Mouse (Mus musculus): ENCODE measurements around the gene S1pr4.

S1pr4 gene

DNA sequence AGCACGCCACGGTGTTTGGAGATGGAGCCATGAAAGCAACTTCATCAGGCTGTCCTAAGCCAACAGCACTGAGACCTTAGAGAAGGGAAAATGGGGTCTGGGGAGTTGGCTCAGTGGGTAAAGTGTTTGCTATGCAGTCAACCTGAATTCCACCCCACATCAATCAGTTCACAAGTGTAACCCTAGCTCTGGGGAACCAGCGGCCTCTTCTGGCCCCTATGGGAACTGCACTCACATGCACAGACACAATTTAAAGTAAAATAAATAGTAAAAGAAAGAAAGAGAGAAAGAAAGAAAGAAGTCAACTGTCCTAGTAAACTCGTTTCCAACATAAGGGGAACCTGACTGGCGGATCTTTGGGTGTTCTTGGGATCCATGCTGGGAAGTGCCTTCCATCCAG is 13.9 kb upstream of the S1pr4 start:
- TF ChIP-seq CTCF (conservative IDR thresholded peaks at IDR 0.05; ENCODE audit: low read length), result peak; percentile 76
- TF ChIP-seq NANOG (IDR thresholded peaks at IDR 0.05; ENCODE audit: borderline replicate concordance, low read length), result no peak
- H3K9me3 ChIP-seq (ENCODE audit: low read length), result peaks cover 8% of the 10 kb centered on the region
- peaks cover 54% of the 10 kb centered on the region for H3K4me1 ChIP-seq (replicated peaks; ENCODE audit: low read depth, low read length)
- H3K27me3 ChIP-seq (ENCODE audit: insufficient read depth, low read length), result peaks cover 28% of the 10 kb centered on the region
- H3K4me3 ChIP-seq (replicated peaks; ENCODE audit: low read length), result no peak overlapping the region
- no peaks in the 10 kb centered on the region for H3K36me3 ChIP-seq (ENCODE audit: insufficient read depth, low read length)

GRCm38 (mm10) chr10:81510246-81510810 is 10.4 kb upstream of the S1pr4 start:
- H3K9me3 ChIP-seq (ENCODE audit: low read length), result peaks cover 9% of the 10 kb centered on the region
- H3K4me3 ChIP-seq (replicated peaks; ENCODE audit: low read length), result peak overlapping the region; percentile 5; the same call in 1 of the 2 replicates
- TF ChIP-seq CTCF (conservative IDR thresholded peaks at IDR 0.05; ENCODE audit: low read length) (no peak), NANOG (IDR thresholded peaks at IDR 0.05; ENCODE audit: borderline replicate concordance, low read length) (no peak), POU5F1 (IDR thresholded peaks at IDR 0.05; ENCODE audit: borderline replicate concordance, low read length) (no peak; the same call in 1 of the 2 replicates)
- H3K36me3 ChIP-seq (ENCODE audit: insufficient read depth, low read length), result peaks cover 15% of the 10 kb centered on the region
- peaks cover 72% of the 10 kb centered on the region for H3K4me1 ChIP-seq (replicated peaks; ENCODE audit: low read depth, low read length)
- H3K27me3 ChIP-seq (ENCODE audit: insufficient read depth, low read length), result peaks cover 28% of the 10 kb centered on the region

GRCm38 (mm10) chr10:81507691-81508489 is 8.0 kb upstream of the S1pr4 start:
- TF ChIP-seq NANOG (IDR thresholded peaks at IDR 0.05; ENCODE audit: borderline replicate concordance, low read length) (no peak), CTCF (conservative IDR thresholded peaks at IDR 0.05; ENCODE audit: low read length) (no peak), POU5F1 (IDR thresholded peaks at IDR 0.05; ENCODE audit: borderline replicate concordance, low read length) (no peak)
- peaks cover 38% of the 10 kb centered on the region for H3K36me3 ChIP-seq (ENCODE audit: insufficient read depth, low read length)
- H3K9me3 ChIP-seq (ENCODE audit: low read length), result peaks cover 6% of the 10 kb centered on the region; the same call in 1 of the 2 replicates
- peaks cover 19% of the 10 kb centered on the region for H3K27me3 ChIP-seq (ENCODE audit: insufficient read depth, low read length)
- H3K4me3 ChIP-seq (replicated peaks; ENCODE audit: low read length), result peak overlapping the region; percentile 76
- peaks cover 91% of the 10 kb centered on the region for H3K4me1 ChIP-seq (replicated peaks; ENCODE audit: low read depth, low read length)

- TF ChIP-seq CTCF (conservative IDR thresholded peaks at IDR 0.05; ENCODE audit: low read length) (no peak), POU5F1 (IDR thresholded peaks at IDR 0.05; ENCODE audit: borderline replicate concordance, low read length) (no peak), NANOG (IDR thresholded peaks at IDR 0.05; ENCODE audit: borderline replicate concordance, low read length) (peak; percentile 47; the same call in 1 of the 2 replicates)
- H3K9me3 ChIP-seq (ENCODE audit: low read length), result peaks cover 6% of the 10 kb centered on the region; the same call in 1 of the 2 replicates
- H3K27me3 ChIP-seq (ENCODE audit: insufficient read depth, low read length), result peaks cover 11% of the 10 kb centered on the region
- peaks cover 90% of the 10 kb centered on the region for H3K4me1 ChIP-seq (replicated peaks; ENCODE audit: low read depth, low read length)
- H3K36me3 ChIP-seq (ENCODE audit: insufficient read depth, low read length), result peaks cover 43% of the 10 kb centered on the region
- H3K4me3 ChIP-seq (replicated peaks; ENCODE audit: low read length), result peak overlapping the region; percentile 76
These were observed 7.2 kb upstream of the S1pr4 start for GRCm38 (mm10) chr10:81507095-81507494.

GRCm38 (mm10) chr10:81505016-81505664 is 5.2 kb upstream of the S1pr4 start:
- Histone ChIP-seq H3K9me3 (ENCODE audit: low read length) (peaks cover 6% of the 10 kb centered on the region; the same call in 1 of the 2 replicates), H3K27me3 (ENCODE audit: insufficient read depth, low read length) (no peaks in the 10 kb centered on the region), H3K4me3 (replicated peaks; ENCODE audit: low read length) (peak overlapping the region; percentile 41), H3K36me3 (ENCODE audit: insufficient read depth, low read length) (peaks cover 57% of the 10 kb centered on the region), H3K4me1 (replicated peaks; ENCODE audit: low read depth, low read length) (peaks cover 79% of the 10 kb centered on the region)
- TF ChIP-seq NANOG (IDR thresholded peaks at IDR 0.05; ENCODE audit: borderline replicate concordance, low read length) (no peak), POU5F1 (IDR thresholded peaks at IDR 0.05; ENCODE audit: borderline replicate concordance, low read length) (no peak), CTCF (conservative IDR thresholded peaks at IDR 0.05; ENCODE audit: low read length) (no peak)

- Histone ChIP-seq H3K9me3 (ENCODE audit: low read length) (peaks cover 6% of the 10 kb centered on the region; the same call in 1 of the 2 replicates), H3K36me3 (ENCODE audit: insufficient read depth, low read length) (peaks cover 57% of the 10 kb centered on the region), H3K4me3 (replicated peaks; ENCODE audit: low read length) (peak overlapping the region; percentile 75), H3K4me1 (replicated peaks; ENCODE audit: low read depth, low read length) (peaks cover 77% of the 10 kb centered on the region), H3K27me3 (ENCODE audit: insufficient read depth, low read length) (no peaks in the 10 kb centered on the region)
- TF ChIP-seq CTCF (conservative IDR thresholded peaks at IDR 0.05; ENCODE audit: low read length), result peak; percentile 96
- no peak for TF ChIP-seq NANOG (IDR thresholded peaks at IDR 0.05; ENCODE audit: borderline replicate concordance, low read length)
- TF ChIP-seq POU5F1 (IDR thresholded peaks at IDR 0.05; ENCODE audit: borderline replicate concordance, low read length), result no peak
These were observed 2.7 kb upstream of the S1pr4 start for GRCm38 (mm10) chr10:81502658-81503057.

DNA sequence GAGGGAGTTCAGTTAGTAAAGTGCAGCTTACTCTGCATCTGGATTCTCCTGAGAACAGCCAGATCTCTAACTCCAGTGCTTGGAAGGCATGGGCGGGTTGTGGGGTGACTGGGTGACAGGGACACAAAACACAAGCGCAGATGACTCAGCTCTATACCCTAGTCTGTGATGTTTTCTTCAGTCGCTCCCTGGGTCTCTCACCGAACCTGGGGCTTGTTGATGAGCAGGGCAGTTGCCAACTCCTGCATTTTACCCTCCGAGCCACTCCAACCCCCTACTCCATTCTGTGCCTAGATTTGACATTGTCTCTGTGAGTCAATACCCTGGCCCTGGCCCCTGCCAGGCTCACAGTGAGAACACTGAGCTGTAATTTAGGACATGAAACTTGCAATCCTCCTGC is 1.9 kb upstream of the S1pr4 start:
- H3K27me3 ChIP-seq (ENCODE audit: insufficient read depth, low read length), result no peaks in the 10 kb centered on the region
- peaks cover 6% of the 10 kb centered on the region; the same call in 1 of the 2 replicates for H3K9me3 ChIP-seq (ENCODE audit: low read length)
- peaks cover 57% of the 10 kb centered on the region for H3K36me3 ChIP-seq (ENCODE audit: insufficient read depth, low read length)
- peaks cover 78% of the 10 kb centered on the region for H3K4me1 ChIP-seq (replicated peaks; ENCODE audit: low read depth, low read length)
- H3K4me3 ChIP-seq (replicated peaks; ENCODE audit: low read length), result no peak overlapping the region
- no peak for TF ChIP-seq NANOG (IDR thresholded peaks at IDR 0.05; ENCODE audit: borderline replicate concordance, low read length)
- no peak for TF ChIP-seq POU5F1 (IDR thresholded peaks at IDR 0.05; ENCODE audit: borderline replicate concordance, low read length)

DNA sequence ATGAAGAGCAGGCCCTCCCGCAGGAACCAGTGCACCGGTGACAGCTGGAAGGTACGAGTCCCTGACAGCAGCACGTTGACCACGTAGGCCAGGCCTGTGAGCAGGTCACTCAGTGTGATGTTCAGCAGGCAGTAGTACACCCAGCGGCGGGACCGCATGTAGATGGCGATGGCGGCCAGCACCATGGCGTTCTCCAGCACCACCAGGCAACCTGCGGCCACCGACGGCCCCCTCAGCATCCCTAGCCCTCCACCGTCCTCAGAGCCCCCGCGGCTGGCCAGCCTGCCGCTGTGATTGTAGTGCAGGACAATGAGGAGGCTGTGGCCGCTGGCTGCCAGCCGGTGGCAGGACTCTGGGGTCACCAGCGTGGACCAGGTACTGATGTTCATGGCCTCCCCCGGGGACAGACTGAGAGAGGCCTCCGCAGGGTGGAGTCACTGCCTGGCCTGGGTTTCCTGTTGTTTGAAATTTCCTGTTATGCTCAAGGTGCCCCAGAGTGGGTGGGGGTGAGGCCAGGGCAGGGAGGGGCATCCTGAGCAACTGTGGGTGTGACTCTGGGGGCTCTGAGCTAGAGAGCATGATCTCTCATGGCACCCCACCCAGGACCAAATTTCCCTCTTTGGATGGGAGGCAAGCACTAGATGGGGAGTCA is 556 bp downstream of the S1pr4 start:
- no peak for TF ChIP-seq NANOG (IDR thresholded peaks at IDR 0.05; ENCODE audit: borderline replicate concordance, low read length)
- no peak for TF ChIP-seq CTCF (conservative IDR thresholded peaks at IDR 0.05; ENCODE audit: low read length)
- no peak for TF ChIP-seq POU5F1 (IDR thresholded peaks at IDR 0.05; ENCODE audit: borderline replicate concordance, low read length)
- H3K36me3 ChIP-seq (ENCODE audit: insufficient read depth, low read length), result peaks cover 42% of the 10 kb centered on the region
- H3K9me3 ChIP-seq (ENCODE audit: low read length), result no peaks in the 10 kb centered on the region

More for the DNA sequence above, 556 bp downstream of the S1pr4 start:
- Histone ChIP-seq H3K4me1 (replicated peaks; ENCODE audit: low read depth, low read length) (peaks cover 75% of the 10 kb centered on the region), H3K27me3 (ENCODE audit: insufficient read depth, low read length) (no peaks in the 10 kb centered on the region), H3K4me3 (replicated peaks; ENCODE audit: low read length) (peak overlapping the region; percentile 74)

All from E14TG2a.4 (cell line).